Comparison of ENCODE assay signal across 8 mouse cellular contexts in the genomic region with DNA sequence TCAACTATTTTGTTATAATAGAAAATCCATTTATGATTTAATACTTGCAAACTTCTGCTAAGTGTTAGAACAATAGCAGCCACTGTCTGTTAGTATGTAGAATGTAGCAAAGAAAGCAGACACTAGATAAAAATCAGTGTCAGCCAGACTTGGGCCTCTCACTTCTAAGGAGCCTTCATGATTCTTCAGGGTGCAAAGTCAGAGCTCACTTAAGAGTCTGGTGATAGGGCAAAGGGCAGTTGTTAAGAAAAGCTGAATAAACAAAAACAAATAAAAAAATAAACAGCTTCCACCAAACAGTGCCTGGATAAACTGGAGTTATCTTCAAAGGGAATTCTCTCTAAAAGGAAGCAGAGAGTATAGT. TPM values are rescaled to one million over a fixed set of nuclear protein-coding genes. Genes with fewer than 3 reads are reported as not detected.
A peak's percentile ranks its signal among the peaks of the same experiment; 100 is the strongest.
DNase-seq lines count a peak whose midpoint lies in the region; ATAC-seq and TF ChIP-seq lines count a peak whose summit lies in the region.

No protein-coding gene starts in this region.

- H3K9ac ChIP-seq in limb, embryonic 12.5 days (replicated peaks) = no peak overlapping the region

- peaks cover 26% of the 10 kb centered on the region for H3K4me1 ChIP-seq in bone marrow macrophage, adult 2 months (ENCODE audit: control insufficient read depth, insufficient read depth, low read length)
- H3K4me1 ChIP-seq in limb, embryonic 12.5 days (replicated peaks) = peaks cover 15% of the 10 kb centered on the region
- H3K4me1 ChIP-seq in thymus, adult 2 months (replicated peaks; ENCODE audit: control insufficient read depth, insufficient read depth, low read length) = peaks cover 5% of the 10 kb centered on the region

- peak; percentile 11 for DNase-seq in CD4-positive, CD25-positive, alpha-beta regulatory T cell, adult 2 months (ENCODE audit: low read depth, low spot score)
- DNase-seq in kidney, adult 9 months = peak; percentile 77
- DNase-seq in kidney, postnatal 4 days = no peak
- DNase-seq in adrenal gland, adult 8-10 months = no peak
- DNase-seq in thymus, adult 2 months = no peak

- H3K4me3 ChIP-seq in bone marrow macrophage, adult 2 months (ENCODE audit: insufficient read depth, low read length) = no peak overlapping the region
- no peak overlapping the region for H3K4me3 ChIP-seq in limb, embryonic 12.5 days (replicated peaks)
- no peak overlapping the region for H3K4me3 ChIP-seq in thymus, adult 2 months (ENCODE audit: control insufficient read depth, insufficient read depth, low read length)

- no peak for TF ChIP-seq CTCF in bone marrow macrophage, adult 2 months (IDR thresholded peaks at IDR 0.05; ENCODE audit: low read depth, low read length)
- TF ChIP-seq CTCF in thymus, adult 2 months (IDR thresholded peaks at IDR 0.05; ENCODE audit: borderline replicate concordance, control insufficient read depth, extremely low read depth, insufficient read depth, low read length, poor library complexity) = no peak

- no peak overlapping the region for H3K4me2 ChIP-seq in limb, embryonic 12.5 days

- TF ChIP-seq POLR2A in bone marrow macrophage, adult 2 months (IDR thresholded peaks at IDR 0.05; ENCODE audit: borderline replicate concordance, low read depth, low read length) = no peak
- TF ChIP-seq POLR2A in thymus, adult 2 months (IDR thresholded peaks at IDR 0.05; ENCODE audit: control insufficient read depth, extremely low read depth, insufficient read depth, low read length, poor library complexity) = no peak

- H3K9me3 ChIP-seq in limb, embryonic 12.5 days = no peaks in the 10 kb centered on the region

- H3K27ac ChIP-seq in bone marrow macrophage, adult 2 months (ENCODE audit: insufficient read depth, low read depth, low read length) = peak overlapping the region; percentile 86
- peak overlapping the region; percentile 74; the same call in 1 of the 2 replicates for H3K27ac ChIP-seq in limb, embryonic 12.5 days
- no peak overlapping the region for H3K27ac ChIP-seq in thymus, adult 2 months (ENCODE audit: control insufficient read depth, insufficient read depth, low read length)

- H3K27me3 ChIP-seq in limb, embryonic 12.5 days = no peaks in the 10 kb centered on the region
- no peaks in the 10 kb centered on the region for H3K27me3 ChIP-seq in thymus, adult 2 months (ENCODE audit: control insufficient read depth, insufficient read depth, low read length)

- ATAC-seq in CD4-positive, CD25-positive, alpha-beta regulatory T cell, adult 4 months = no peak
- ATAC-seq in limb, embryonic 12.5 days (ENCODE audit: insufficient number of reproducible peaks, insufficient read depth, low FRiP score, low TSS enrichment, low read depth) = no peak

- H3K36me3 ChIP-seq in limb, embryonic 12.5 days = peaks cover 41% of the 10 kb centered on the region
- peaks cover 20% of the 10 kb centered on the region for H3K36me3 ChIP-seq in thymus, adult 2 months (ENCODE audit: control insufficient read depth, insufficient read depth, low read length)

RNA-seq across cellular contexts. Expression of a gene that starts 34.7 kb away (rescaled TPM):
- polyA plus RNA-seq in CD4-positive, CD25-positive, alpha-beta regulatory T cell, adult 4 months (2017; shearing (Covaris generic)) = 10 to 100 TPM; 17.3 to 25.6 TPM
- 6.4 and 7.1 TPM in 2 replicates for polyA plus RNA-seq in bone marrow macrophage, adult 2 months (2012; ENCODE audit: insufficient read depth, insufficient read length, missing spikeins)
- 7.5 and 8.8 TPM in 2 replicates for polyA plus RNA-seq in limb, embryonic 12.5 days (2016; fragmentation: Nextera tagmentation; extraction: Ambion mirVana)
- 1 to 10 TPM; 5.7 to 6.9 (median 5.8) TPM for total RNA-seq in adrenal gland, adult 8-10 months (2022)
- 1.1 and 1.9 TPM in 2 replicates for polyA plus RNA-seq in thymus, adult 2 months (2012; rRNA removed)

RNA-seq across cellular contexts. Expression of a gene that starts 35.1 kb away (rescaled TPM):
- polyA plus RNA-seq in CD4-positive, CD25-positive, alpha-beta regulatory T cell, adult 4 months (2017; shearing (Covaris generic)) = 10 to 100 TPM in 1 of 2 experiments, 1 to 10 TPM in 1; 7.0 to 13.8 TPM
- 7.8 and 13.0 TPM in 2 replicates for polyA plus RNA-seq in bone marrow macrophage, adult 2 months (2012; ENCODE audit: insufficient read depth, insufficient read length, missing spikeins)
- polyA plus RNA-seq in limb, embryonic 12.5 days (2016; fragmentation: Nextera tagmentation; extraction: Ambion mirVana) = 13.9 and 14.8 TPM in 2 replicates
- total RNA-seq in adrenal gland, adult 8-10 months (2022) = 10 to 100 TPM; 21.8 to 35.5 (median 26.6) TPM
- polyA plus RNA-seq in thymus, adult 2 months (2012; rRNA removed) = 4.6 and 4.9 TPM in 2 replicates

Comparison
In these comparisons a context has a peak if more than half of its experiments do, and no peak if none do; other contexts are left out.
1. DNase-seq: peak in CD4-positive, CD25-positive, alpha-beta regulatory T cell, adult 2 months (single experiment) and kidney, adult 9 months (single experiment); none in kidney, postnatal 4 days (0 of 2), adrenal gland, adult 8-10 months (single experiment) and thymus, adult 2 months (single experiment).